Mouse (Mus musculus): ENCODE measurements around the gene Rnf208.

GRCm38 (mm10) chr2:25286314-25286713 is 44.3 kb downstream of the Rnf208 start:
- TF ChIP-seq CTCF (conservative IDR thresholded peaks at IDR 0.05; ENCODE audit: low read length), result no peak
- TF ChIP-seq NANOG (IDR thresholded peaks at IDR 0.05; ENCODE audit: borderline replicate concordance, low read length), result no peak
- TF ChIP-seq POU5F1 (IDR thresholded peaks at IDR 0.05; ENCODE audit: borderline replicate concordance, low read length), result no peak

Data from E14TG2a.4 (cell line).